Mouse (Mus musculus) kidney, postnatal 0 days (tissue): ENCODE data around the gene Siva1. TPM values are rescaled to one million over a fixed set of nuclear protein-coding genes. Genes with fewer than 3 reads are reported as not detected.

Source experiments
- ATAC-seq: fragments of 200-750 bp; cut with Nextera tagmentation; replicated peaks from 2 replicates; pipeline ENCODE4 v1.8.0; 2017; ENCODE audit warnings: low read depth, moderate number of reproducible peaks, moderate TSS enrichment, moderate library complexity; ENCODE audit not compliant: low FRiP score
- DNase-seq: peaks from one replicate; pipeline ENCODE4 v3.0.0-alpha.2; 2016; ENCODE audit warnings: low spot score
- H3K27ac ChIP-seq: fragments of 300-500 bp; sonication (generic); 2 replicates; pipeline ENCODE4 v1.5.1; 2014; ENCODE audit warnings: mild to moderate bottlenecking
- H3K27me3 ChIP-seq: fragments of 300-500 bp; sonication (generic); 2 replicates; pipeline ENCODE4 v1.6.1; 2014; ENCODE audit warnings: low read length, mixed read lengths; ENCODE audit not compliant: insufficient read depth
- H3K36me3 ChIP-seq: fragments of 300-500 bp; sonication (generic); 2 replicates; pipeline ENCODE4 v1.6.1; 2014; ENCODE audit warnings: low read length, mixed read lengths; ENCODE audit not compliant: insufficient read depth
- H3K4me1 ChIP-seq: fragments of 300-500 bp; sonication (generic); replicated peaks from 2 replicates; pipeline ENCODE4 v1.6.1; 2014; ENCODE audit warnings: antibody characterized with exemption, low read length, mixed read lengths; ENCODE audit not compliant: insufficient read depth
- H3K4me2 ChIP-seq: fragments of 300-500 bp; sonication (generic); 2 replicates; pipeline ENCODE4 v1.6.1; 2014; ENCODE audit warnings: mild to moderate bottlenecking, low read length, moderate library complexity, mixed read lengths
- H3K4me3 ChIP-seq: fragments of 300-500 bp; sonication (generic); replicated peaks from 2 replicates; pipeline ENCODE4 v1.5.1; 2014; ENCODE audit warnings: low read depth, low read length
- H3K9ac ChIP-seq: fragments of 300-500 bp; sonication (generic); 2 replicates; pipeline ENCODE4 v1.6.1; 2014; ENCODE audit warnings: low read depth, low read length
- H3K9me3 ChIP-seq: fragments of 300-500 bp; sonication (generic); replicated peaks from 2 replicates; pipeline ENCODE4 v1.6.1; 2016; ENCODE audit warnings: low read length, inconsistent platforms, mixed read lengths
- CTCF ChIP-seq: IDR thresholded peaks from 2 replicates; pipeline ENCODE4 v1.5.1; 2016; ENCODE audit warnings: antibody characterized with exemption, low read depth, mild to moderate bottlenecking, moderate library complexity
- WGBS: fragments of 180-500 bp; shearing (Covaris S2); extraction: QIAGEN DNeasy Blood & Tissue Kit; methylation state at CpG from one replicate; pipeline ENCODE4 v1.1.7; 2014; 5-methylcytosine and 5-hydroxymethylcytosine counted together
- polyA plus RNA-seq: library from polyadenylated mRNA; unstranded; fragments of >200 nt; fragmentation: Nextera tagmentation; extraction: Ambion mirVana; gene quantifications from 2 replicates; pipeline ENCODE4 v1.2.1, GENCODE M21; 2015

The Siva1 gene
- polyA plus RNA-seq, 1 experiment from 2014 or later: 209 TPM

DNA sequence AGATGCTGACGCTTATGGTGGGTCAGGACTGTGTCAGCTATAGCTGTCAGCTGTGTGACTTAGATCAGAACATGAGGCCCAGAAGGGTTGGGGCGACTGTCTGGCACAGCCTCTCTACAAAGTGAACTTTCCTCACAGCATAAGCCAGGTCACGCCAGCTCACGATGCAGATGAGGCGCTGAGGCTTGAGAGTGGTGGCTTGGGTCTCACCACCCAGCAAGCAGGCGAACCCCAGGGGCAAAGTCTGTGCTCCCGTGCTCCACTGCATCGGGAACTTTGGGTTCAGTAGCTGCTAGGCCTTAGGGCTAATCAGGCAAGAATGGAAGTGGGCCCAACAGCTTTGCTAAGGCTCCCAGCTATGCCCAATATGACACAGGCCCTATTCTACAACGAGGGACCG lies 35.4 kb upstream of the Siva1 start:
- Histone ChIP-seq H3K9ac (no peak overlapping the region), H3K27me3 (no peaks in the 10 kb centered on the region), H3K4me3 (no peak overlapping the region), H3K36me3 (no peaks in the 10 kb centered on the region), H3K4me1 (no peaks in the 10 kb centered on the region), H3K27ac (no peak overlapping the region), H3K4me2 (no peak overlapping the region), H3K9me3 (no peaks in the 10 kb centered on the region)
- no peak for TF ChIP-seq CTCF
- no peak for DNase-seq
- no peak for ATAC-seq
- 84% methylated on average over 10 of the region's 10 CpGs for WGBS

GRCm38 (mm10) chr12:112616668-112617067 lies 27.8 kb upstream of the Siva1 start:
- Histone ChIP-seq H3K36me3 (no peaks in the 10 kb centered on the region), H3K27ac (no peak overlapping the region), H3K27me3 (no peaks in the 10 kb centered on the region), H3K4me3 (no peak overlapping the region), H3K9ac (no peak overlapping the region), H3K4me2 (no peak overlapping the region), H3K9me3 (no peaks in the 10 kb centered on the region), H3K4me1 (peaks cover 25% of the 10 kb centered on the region)
- ATAC-seq (no peak), DNase-seq (no peak)
- TF ChIP-seq CTCF: no peak
- WGBS: 45% methylated on average over 9 of the region's 9 CpGs

- Histone ChIP-seq H3K9ac (no peak overlapping the region), H3K4me2 (no peak overlapping the region), H3K4me3 (no peak overlapping the region), H3K36me3 (no peaks in the 10 kb centered on the region), H3K9me3 (no peaks in the 10 kb centered on the region), H3K27ac (no peak overlapping the region), H3K27me3 (no peaks in the 10 kb centered on the region), H3K4me1 (peaks cover 25% of the 10 kb centered on the region)
- 83% methylated on average over 11 of the region's 11 CpGs for WGBS
- no peak for ATAC-seq
- TF ChIP-seq CTCF: no peak
- DNase-seq: no peak
Observed at GRCm38 (mm10) chr12:112617184-112617583, 27.3 kb upstream of the Siva1 start.

GRCm38 (mm10) chr12:112617898-112618380 lies 26.5 kb upstream of the Siva1 start:
- TF ChIP-seq CTCF: peak; percentile 84
- no peak overlapping the region for H3K9ac ChIP-seq
- peak; percentile 85 for DNase-seq
- H3K36me3 ChIP-seq: no peaks in the 10 kb centered on the region
- no peaks in the 10 kb centered on the region for H3K27me3 ChIP-seq
- H3K27ac ChIP-seq: peak overlapping the region; percentile 26; the same call in 1 of the 2 replicates
- H3K4me3 ChIP-seq: no peak overlapping the region
- WGBS: 16% methylated on average over 8 of the region's 8 CpGs
- H3K4me2 ChIP-seq: no peak overlapping the region
- peak; percentile 27 for ATAC-seq
- H3K4me1 ChIP-seq: peaks cover 25% of the 10 kb centered on the region
- H3K9me3 ChIP-seq: no peaks in the 10 kb centered on the region

DNA sequence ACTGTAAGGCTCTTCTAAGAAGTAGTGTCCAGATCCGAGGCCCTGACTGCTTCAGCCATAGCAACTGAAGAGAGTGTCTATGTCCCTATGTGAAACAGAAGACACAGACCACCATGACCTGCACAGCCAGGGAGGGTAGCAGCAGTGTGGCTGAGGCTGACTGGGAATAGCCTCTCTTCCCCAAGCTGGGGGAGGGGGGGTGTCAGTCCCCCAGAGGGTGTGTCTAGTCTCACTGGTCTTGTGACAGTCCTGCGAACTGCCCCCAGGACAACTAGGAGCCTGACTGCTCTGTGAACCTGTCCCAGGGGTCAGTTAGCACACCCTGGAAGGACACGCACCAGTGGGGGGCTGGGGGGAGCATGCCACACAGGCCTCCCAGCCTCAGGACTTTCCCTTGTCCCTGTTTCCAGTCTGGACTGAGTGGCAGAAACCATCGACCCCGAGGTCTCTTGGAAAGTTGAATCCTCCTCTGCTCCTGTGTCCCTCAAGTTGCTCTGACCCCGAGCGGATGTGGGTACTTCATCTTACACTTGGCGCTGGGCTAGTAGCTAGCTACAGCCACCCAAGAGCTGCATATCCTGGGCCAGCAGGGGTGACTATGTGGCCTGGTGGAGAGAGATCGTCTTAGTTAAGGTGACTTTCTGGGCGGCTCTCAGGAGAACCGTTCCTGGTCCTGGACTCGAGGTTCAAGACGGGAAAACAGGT lies 25.3 kb upstream of the Siva1 start:
- Histone ChIP-seq H3K4me1 (peaks cover 25% of the 10 kb centered on the region), H3K36me3 (no peaks in the 10 kb centered on the region), H3K4me2 (peak overlapping the region; percentile 96), H3K27ac (peak overlapping the region; percentile 36; the same call in 1 of the 2 replicates), H3K9me3 (no peaks in the 10 kb centered on the region), H3K9ac (peak overlapping the region; percentile 67; the same call in 1 of the 2 replicates), H3K4me3 (peak overlapping the region; percentile 45), H3K27me3 (no peaks in the 10 kb centered on the region)
- DNase-seq: no peak
- TF ChIP-seq CTCF: no peak
- WGBS: 21% methylated on average over 13 of the region's 13 CpGs
- peak; percentile 34; the same call in 1 of the 2 replicates for ATAC-seq

DNA sequence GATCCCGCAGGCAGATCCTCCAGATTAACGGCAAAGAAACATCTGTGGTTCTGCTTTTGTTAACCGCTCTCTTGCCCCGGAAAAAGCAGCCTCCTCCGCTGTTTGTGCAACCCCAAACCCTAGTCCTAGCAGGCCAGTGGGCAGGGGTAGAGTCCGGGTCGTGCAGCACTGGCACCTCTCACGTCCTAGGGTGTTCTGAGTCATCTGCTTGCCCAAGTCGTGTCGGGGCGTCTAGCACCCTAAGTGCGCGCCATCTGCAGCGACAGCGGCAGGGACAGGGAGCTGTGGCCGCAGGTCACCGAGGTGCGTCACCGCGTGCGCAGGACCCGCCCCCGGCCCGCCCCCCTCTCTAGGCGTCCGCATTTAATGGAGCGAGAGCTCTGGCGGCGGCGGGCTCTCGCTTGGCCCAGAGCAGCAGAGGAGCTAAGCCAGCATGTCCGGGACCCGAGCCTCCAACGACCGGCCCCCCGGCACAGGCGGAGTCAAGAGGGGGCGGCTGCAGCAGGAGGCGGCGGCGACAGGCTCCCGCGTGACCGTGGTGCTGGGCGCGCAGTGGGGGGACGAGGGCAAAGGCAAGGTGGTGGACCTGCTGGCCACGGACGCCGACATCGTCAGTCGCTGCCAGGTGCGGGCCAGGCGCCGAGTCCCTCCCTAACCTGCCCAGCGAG lies 24.7 kb upstream of the Siva1 start, which contains the start of gene Adssl1:
Gene Adssl1, plus strand, starts transcription at position 360 of the 668 bp plus-strand sequence.
- Histone ChIP-seq H3K27me3 (no peaks in the 10 kb centered on the region), H3K4me3 (peak within 1 kb of the TSS; percentile 45), H3K4me1 (peaks cover 25% of the 10 kb centered on the region), H3K36me3 (no peaks in the 10 kb centered on the region), H3K27ac (peak within 1 kb of the TSS; percentile 54; the same call in 1 of the 2 replicates), H3K9ac (peak within 1 kb of the TSS; percentile 67), H3K4me2 (peak within 1 kb of the TSS; percentile 96), H3K9me3 (no peaks in the 10 kb centered on the region)
- no peak for TF ChIP-seq CTCF
- peak; percentile 58 for DNase-seq
- under 1% methylated on average over 55 of the region's 56 CpGs for WGBS
- peak; percentile 61 for ATAC-seq
